Mouse (Mus musculus): ENCODE data around the gene Rell1. TPM values are rescaled to one million over a fixed set of nuclear protein-coding genes. Genes with fewer than 3 reads are reported as not detected.
"Not testable (repeated sequence)": the region's sequence is repeated elsewhere in the genome, so short reads cannot be mapped to it uniquely, and the experiment has no call there.

Rell1 gene
- total RNA-seq, 2 experiments from 2014 or later = 9.4 to 10.0 TPM

DNA sequence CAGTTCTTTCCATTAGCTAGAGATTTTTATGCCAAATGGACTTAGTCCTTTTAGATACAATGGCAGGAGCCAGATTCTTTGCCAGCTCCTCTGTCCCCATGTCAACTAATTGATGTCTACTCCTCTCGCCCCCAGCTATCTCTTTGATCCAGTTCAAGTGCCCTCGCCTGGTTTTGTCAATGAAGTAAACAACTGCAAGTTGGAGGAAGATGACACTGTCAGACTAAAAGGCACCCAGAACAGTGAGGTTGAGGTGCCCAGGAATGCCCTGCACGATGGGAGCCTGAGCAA lies 70.9 kb downstream of the Rell1 start:
- DNase-seq = no peak

DNA sequence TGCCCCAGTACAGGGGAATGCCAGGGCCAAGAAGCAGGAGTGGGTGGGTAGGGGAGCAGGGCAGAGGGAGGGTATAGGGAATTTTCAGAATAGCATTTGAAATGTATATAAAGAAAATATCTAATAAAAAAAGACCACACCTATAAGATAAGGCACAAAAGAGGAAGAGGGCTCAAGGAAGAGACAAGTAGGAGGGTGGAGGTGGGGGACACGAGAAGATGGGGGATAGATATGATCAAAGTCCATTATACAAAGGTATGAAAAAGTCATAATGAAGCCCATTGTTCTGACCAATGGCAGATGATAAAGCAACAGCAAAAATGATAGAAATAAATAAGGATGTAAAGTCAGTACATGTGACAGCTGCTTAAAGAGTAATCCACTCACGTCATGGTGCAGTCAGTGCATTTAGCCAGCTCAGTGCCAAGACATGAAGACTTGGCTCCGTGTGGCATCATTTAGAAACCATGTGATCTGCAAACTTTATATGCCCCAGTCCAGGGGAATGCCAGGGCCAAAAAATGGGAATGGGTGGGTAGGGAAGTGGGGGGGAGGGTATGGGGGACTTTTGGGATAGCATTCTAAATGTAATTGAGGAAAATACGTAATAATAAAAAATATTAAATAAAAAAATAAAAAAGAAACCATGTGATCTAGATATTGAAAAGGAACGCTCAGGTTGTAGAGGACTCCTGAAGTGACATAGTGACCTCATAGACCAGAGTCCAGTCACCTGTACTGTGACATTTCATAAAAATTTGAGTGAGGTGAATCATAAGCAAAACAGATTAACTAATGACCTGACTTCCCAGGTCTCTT lies 71.5 kb downstream of the Rell1 start:
- not testable (repeated sequence) for DNase-seq

DNA sequence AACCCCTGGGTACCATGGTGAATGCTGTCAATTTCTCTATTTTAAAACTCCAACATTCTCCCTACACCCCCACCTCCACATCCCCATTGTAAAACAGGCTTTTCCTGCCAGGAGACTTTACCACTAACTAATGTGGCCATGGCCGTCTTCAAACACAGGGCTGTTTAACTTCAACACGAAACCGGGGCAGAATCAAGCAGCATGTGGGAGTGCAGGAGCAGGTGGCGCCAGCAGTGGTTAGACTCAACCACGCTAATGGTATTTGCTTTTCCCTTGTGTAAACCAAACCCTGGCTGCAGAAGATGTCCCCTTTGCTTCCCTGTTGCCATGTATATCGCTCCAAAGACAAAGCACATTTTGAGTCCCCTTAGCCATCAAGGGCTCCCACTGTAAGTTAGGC lies 76.8 kb downstream of the Rell1 start:
- no peak for DNase-seq

DNA sequence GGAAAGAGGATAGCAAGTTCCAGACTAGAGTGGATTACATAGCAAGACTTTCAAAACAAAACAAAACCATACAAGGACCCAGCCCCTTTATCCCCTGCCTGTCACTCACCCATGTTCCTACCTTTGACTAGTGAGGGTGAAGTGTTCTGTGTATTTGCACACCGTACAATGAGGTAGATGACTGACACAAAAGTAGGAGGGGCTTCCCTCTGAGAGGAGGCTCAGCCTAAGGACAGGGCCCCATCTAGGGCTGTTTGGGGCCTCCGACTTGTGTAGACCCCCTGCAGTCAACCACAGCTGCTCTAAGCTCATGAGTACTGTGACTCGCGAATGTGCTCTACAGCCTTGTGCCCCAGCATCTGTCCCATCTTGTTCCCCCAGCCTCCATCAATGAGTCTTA lies 77.5 kb downstream of the Rell1 start:
- DNase-seq = no peak

DNA sequence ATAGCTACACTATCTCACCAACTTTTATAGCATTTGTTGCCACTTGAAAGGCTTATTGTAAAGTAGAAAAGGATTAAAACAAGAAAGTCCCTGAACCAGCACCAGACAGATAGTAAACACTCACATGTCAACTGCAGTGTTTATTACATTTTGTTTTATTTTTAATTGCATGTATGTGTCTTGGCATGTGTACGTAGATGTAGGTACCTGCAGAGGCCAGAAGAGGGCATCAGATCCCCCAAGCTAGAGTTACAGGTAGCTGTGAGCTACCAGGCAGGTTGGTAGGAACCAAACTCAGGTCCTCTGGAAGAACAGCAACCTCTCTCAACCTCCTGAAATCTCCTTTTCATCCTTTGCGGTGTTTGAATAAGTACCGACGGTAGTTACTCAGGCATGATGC lies 81.6 kb downstream of the Rell1 start:
- no peak for DNase-seq

DNA sequence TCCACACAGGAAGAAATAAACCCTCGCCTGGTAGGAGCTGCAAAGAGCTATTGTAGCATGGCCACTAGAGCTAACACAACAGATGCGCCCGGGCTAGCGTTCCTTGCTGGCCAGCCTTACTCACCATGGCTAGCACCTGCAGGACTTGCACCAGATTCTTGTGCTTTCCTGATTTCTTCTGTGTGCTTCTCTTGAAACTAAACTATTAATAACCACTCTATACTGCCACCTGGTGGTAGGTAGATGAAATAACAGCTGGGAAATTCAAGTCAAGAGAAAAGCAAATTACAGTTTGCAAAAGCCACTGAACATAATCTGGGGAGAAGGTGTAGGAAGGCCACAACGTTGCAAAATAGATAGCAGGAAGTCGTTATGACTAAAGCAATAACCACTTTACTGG lies 82.0 kb downstream of the Rell1 start:
- peak in 1 of 2 experiments; percentile 44 for DNase-seq

DNA sequence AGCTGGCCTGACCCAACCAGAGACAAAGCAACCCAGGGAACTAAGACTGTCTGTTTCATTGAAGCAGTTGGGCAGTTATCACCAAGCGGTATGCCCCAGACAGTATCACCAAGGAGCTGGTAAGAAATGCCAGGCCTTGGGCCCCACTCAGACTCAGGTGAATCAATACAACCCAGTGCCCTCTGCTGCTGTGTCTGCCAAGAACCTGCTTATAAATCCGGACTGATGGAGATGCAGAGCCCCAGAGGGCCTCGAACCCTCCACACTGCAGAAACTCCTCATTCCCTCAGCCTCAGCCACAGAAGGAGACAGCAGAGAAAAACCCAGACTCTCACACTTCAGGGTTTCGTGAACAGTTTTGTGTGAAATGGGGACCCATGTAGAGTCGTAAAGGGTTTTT lies 82.4 kb downstream of the Rell1 start:
- no peak for DNase-seq

DNA sequence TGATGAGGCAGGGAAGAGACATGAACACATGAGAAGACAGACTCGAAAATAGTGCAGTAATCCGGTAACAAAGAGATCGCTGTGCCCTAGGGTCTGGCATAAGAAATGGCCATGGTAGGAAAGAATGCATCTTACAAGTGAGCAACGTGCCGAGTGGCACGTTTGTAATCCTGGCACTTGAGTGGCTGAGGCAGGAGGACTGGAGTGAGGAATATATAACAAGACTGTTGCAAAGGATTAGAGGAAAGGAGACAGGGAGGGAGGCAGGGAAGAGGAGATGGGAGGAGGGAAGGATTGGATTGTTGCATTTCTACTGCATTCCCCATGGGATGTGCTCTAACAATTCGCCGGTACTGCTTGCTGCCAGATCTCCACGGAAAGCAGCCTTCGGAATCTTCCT lies 89.7 kb downstream of the Rell1 start:
- no peak for DNase-seq

DNA sequence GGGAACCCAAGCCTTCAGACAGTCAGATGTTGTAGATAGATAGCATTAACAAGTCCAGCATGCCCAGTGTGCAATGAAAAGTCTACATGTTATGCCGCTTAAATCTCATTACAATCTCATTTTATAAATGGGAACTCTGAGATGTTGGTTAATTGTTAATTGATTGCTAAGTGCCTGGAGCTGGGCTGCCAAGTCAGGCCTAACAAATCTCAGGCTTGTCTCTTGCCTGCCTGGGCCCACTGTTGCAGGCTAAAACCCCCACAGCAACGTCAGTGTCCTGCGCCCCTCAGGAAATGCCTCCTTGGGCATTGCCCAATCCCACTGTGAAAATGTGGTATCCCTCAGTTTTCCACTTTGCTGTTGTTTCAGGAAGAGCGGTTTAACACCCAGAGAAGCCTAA lies 92.6 kb downstream of the Rell1 start:
- no peak for DNase-seq

DNA sequence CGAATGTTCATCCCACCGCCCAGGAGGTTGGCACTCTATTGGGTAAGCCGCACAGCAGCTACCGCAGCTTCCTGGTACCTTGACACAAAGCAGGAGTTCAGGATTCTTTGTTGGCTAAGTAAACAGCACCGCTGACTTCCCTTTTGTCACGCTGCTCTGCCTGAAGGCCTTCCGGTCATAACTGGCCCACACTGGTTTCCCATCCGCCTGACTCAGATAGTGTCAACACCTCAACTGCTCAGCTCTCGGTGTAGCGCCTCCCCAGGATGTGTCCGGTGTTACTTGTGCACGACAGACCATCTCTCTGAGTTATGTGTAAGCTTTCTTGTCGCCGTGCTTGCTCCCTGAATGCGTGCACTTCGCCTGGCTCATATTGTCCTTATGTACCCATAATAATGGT lies 93.8 kb downstream of the Rell1 start:
- no peak for DNase-seq

DNA sequence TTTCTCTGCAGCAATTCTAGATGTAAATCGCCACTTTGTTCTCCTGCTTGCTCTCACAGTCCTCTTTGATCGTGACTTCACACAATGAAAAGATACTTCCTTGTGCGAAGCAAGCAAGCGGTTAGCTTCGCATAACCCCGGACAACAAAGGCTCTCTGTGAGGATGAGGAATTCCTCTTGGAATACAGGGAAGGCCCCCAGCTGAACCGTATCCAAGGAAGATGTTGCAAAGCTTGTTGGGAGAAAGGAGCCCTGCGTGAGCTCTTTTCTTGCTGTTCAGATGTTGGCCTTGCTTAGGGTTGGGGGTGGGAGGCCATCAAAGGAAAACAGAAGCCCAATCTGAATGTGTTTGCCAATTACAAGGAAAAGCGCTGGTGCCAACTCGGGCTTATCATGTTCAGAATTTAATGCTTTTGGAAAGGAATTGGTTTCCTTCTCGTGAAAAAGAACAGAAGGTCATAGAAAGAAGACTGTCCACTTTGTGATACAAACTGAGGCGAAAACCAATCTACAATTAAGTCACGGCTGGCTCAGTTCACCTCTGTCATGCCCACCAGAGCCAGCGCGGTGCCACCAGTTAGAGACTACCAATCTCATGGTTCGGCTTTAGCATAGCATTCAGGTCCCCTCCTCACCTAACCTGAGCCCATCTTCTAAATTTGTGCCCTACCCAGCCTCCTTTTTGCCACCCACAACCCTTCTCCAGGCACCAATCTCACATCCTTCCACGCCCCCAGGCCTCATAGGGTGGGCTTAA lies 96.3 kb downstream of the Rell1 start:
- DNase-seq = no peak

DNA sequence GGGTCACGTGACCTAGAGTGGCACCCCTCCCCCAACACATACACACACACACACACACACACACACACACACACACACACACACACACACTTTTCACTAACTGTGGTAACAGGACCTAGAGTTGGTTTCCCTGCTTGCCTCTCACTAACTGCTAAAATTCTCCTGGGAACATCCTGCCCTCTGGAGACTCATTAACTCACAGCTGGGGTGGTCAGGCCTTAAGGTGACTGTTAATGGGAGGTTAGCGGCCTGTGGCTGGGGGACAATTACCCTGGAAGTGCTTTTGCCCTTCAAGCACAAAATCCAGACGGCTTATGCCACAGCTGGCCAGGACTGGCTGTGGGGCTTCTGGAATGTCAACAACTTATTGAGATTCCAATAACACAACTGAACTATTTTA lies 101.3 kb downstream of the Rell1 start:
- no peak for DNase-seq

DNA sequence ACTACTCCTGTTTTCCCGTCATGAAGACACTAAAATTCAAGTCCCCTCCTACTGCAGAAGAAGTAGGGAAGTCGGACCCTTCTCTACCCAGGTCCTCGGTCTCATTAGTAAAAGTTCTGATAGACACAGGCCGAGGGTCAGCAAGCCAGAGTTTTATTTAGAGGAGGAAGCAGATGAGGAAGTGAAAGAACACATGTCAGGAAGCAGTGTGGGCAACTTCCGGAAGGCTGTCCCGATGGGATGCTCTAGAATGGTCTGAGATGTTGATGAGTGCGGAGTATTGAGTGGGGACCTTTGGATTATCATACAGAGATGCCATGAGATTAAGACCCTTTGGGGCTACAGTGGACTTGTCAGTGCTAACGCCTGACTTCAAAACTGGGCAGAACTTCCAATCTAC lies 109.8 kb downstream of the Rell1 start:
- peak in 1 of 2 experiments; percentile 25 for DNase-seq

Other genes with a start within 250 kb of the Rell1 start
- gene 0610040J01Rik, start 156.5 kb downstream of the Rell1 start, total RNA-seq (2021) = 1 to 10 TPM; 3.7 to 4.4 TPM
- 1 to 10 TPM; 4.7 to 4.9 TPM for gene Pgm2, start 124.1 kb upstream of the Rell1 start, total RNA-seq (2021)
- gene Tbc1d1, start 187.4 kb upstream of the Rell1 start, total RNA-seq (2021) = 10 to 100 TPM; 11.0 to 13.3 TPM